ENCODE assay signal across 23 mouse cellular contexts in genomic region chr11:69816520-69816919, GRCm38 (mm10). TPM values are rescaled to one million over a fixed set of nuclear protein-coding genes. Genes with fewer than 3 reads are reported as not detected.
"Had no signal": no experiment of that assay in that cellular context is flagged by ENCODE, and none has a peak within 500 bp of the region (broad histone marks: within the 10 kb centered on the region; RNA-seq: fewer than 3 reads in every experiment).

No protein-coding gene starts in this region.

- DNase-seq: liver, embryonic 13.5 days; liver, postnatal 0 days; lung, adult 2 months; lung, postnatal 14 days; lung, postnatal 36 days; midbrain, embryonic 14.5 days; right cerebral cortex, postnatal 14 days; spleen, adult 18-20 months; thymus, adult 2 months; thymus, postnatal 25 days; thymus, postnatal 4 days had no signal

- H3K4me1 ChIP-seq: liver, embryonic 13.5 days; liver, embryonic 15.5 days; lung, embryonic 15.5 days; midbrain, embryonic 12.5 days; neural tube, embryonic 12.5 days had no signal

- H3K27me3 ChIP-seq: lung, embryonic 15.5 days; midbrain, embryonic 12.5 days; neural tube, embryonic 12.5 days had no signal

- H3K4me2 ChIP-seq: liver, embryonic 13.5 days; liver, embryonic 15.5 days; lung, embryonic 15.5 days; midbrain, embryonic 12.5 days; neural tube, embryonic 12.5 days had no signal

- H3K4me3 ChIP-seq: liver, embryonic 13.5 days; liver, embryonic 15.5 days; lung, embryonic 15.5 days; megakaryocyte, embryonic 14.5 days; midbrain, embryonic 12.5 days; neural tube, embryonic 12.5 days had no signal

- H3K9me3 ChIP-seq: liver, embryonic 13.5 days; liver, embryonic 15.5 days; lung, embryonic 15.5 days had no signal

- H3K9ac ChIP-seq: liver, embryonic 13.5 days; liver, embryonic 15.5 days; liver, postnatal 0 days; lung, embryonic 15.5 days; midbrain, embryonic 12.5 days; neural tube, embryonic 12.5 days had no signal

- ATAC-seq: liver, postnatal 0 days; lung, postnatal 0 days had no signal

- H3K36me3 ChIP-seq: liver, embryonic 13.5 days; liver, embryonic 15.5 days; lung, embryonic 15.5 days; midbrain, embryonic 12.5 days; neural tube, embryonic 12.5 days had no signal

- H3K27ac ChIP-seq: liver, embryonic 13.5 days; liver, embryonic 15.5 days; lung, embryonic 15.5 days; macrophage; midbrain, embryonic 12.5 days; neural tube, embryonic 12.5 days had no signal

RNA-seq across cellular contexts. Expression of gene Gm39566, which starts 1.4 kb away (rescaled TPM):
- polyA plus RNA-seq: liver, embryonic 13.5 days; liver, embryonic 15.5 days; liver, postnatal 0 days; lung, adult 2 months; lung, embryonic 15.5 days; lung, postnatal 0 days; macrophage; midbrain, embryonic 12.5 days; midbrain, embryonic 14.5 days; midbrain, postnatal 0 days; neural tube, embryonic 12.5 days; neural tube, embryonic 14.5 days; small intestine, adult 2 months; stomach, embryonic 14.5 days had no signal

RNA-seq across cellular contexts. Expression of gene Spem2, which starts 1.7 kb away (rescaled TPM):
- polyA plus RNA-seq: liver, embryonic 13.5 days; liver, embryonic 15.5 days; liver, postnatal 0 days; lung, adult 2 months; lung, embryonic 15.5 days; lung, postnatal 0 days; macrophage; midbrain, embryonic 12.5 days; midbrain, embryonic 14.5 days; midbrain, postnatal 0 days; neural tube, embryonic 12.5 days; small intestine, adult 2 months; stomach, embryonic 14.5 days; stomach, embryonic 16.5 days had no signal

RNA-seq across cellular contexts. Expression of gene Spem1, which starts 5.5 kb away (rescaled TPM):
- polyA plus RNA-seq: liver, embryonic 13.5 days; liver, embryonic 15.5 days; liver, postnatal 0 days; lung, embryonic 15.5 days; lung, postnatal 0 days; macrophage; neural tube, embryonic 12.5 days; small intestine, adult 2 months; stomach, embryonic 16.5 days had no signal

RNA-seq across cellular contexts. Expression of gene Tmem102, which starts 11.1 kb away (rescaled TPM):
- polyA plus RNA-seq: macrophage had no signal
